Mouse (Mus musculus) right cerebral cortex, postnatal 36 days (tissue): ENCODE results near the gene Usp35.

Experiments
- DNase-seq, 2 experiments: peaks; one replicate each; pipeline ENCODE4 v3.0.0; 2022; ENCODE audit warnings: low spot score in 2 of 2, mixed read lengths in 1 of 2

The Usp35 gene

DNA sequence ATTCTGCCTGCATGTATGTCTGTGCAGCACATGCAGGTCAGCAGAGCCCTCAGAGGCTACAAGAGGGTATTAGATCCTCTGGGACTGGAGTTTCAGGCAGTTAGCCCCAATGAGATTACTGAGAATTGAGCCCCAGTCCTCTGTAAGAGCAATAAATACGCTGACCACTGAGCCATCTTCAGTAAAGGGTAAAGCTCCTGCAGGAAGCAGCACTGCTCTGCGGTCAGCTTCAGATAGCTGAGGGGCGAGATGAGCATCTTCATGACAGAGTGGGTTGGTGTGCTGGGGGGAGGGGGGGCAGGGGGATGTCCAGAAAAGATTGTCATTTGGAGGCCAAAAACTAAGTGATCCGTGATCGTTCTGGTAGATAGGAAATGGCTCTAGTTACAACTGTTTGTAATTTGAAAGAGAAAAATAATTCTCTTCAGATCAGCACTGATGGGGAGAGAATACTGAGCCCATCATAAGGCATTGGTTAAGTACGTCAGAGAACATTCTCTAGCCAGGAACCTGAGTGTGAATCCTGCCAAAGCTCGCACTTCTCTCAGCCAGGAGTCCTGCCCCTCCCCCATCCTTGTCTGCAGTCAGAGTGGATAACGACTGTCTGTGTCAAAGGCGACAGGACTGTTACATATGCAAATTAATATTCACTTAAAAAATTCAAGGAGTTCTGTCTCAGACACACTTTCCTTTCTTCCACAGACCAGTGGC lies 14.4 kb upstream of the Usp35 start:
- no peak for DNase-seq

GRCm38 (mm10) chr7:97345229-97345871 lies 13.5 kb upstream of the Usp35 start:
- peak; percentile 76 to 81 for DNase-seq

DNA sequence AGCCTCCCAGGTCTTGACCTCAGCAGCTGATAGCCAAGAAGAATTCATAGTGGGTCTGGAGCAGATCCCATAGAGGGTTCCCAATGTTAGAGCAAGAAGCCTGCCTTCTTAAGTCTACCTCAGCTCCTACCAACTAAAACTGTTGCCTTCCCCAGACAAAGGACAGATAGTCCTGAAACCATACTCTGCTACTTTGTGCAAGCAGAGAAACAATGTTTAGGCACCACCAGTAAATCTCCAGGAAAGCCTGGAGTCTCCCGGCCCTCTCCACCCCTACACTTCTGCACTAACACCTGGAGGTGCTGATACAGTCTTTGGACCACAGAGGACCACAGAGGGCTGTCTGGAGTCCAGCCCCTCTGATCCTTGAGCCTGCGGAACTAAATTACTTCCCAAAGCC lies 12.8 kb upstream of the Usp35 start:
- DNase-seq: no peak

DNA sequence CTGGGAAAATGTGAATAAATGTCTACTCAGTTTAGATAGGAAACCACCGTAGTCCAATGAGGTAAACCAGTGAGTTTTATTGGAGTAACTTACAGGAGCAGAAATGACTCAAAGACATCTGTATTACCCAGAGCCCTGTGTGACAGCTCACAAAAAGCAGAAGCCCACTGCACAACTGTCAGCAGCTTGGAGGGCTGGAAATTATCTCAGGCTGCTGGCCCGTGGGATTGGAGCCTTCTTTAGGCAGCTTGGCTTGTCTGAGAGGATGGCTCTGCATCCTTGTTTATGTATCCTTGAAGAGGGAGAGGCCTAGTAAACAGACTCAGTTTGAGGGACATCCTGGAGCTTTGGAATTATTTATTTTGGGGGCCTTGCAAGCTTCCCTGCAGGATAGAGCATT lies 11.1 kb upstream of the Usp35 start:
- DNase-seq: no peak

GRCm38 (mm10) chr7:97340907-97341849 lies 9.4 kb upstream of the Usp35 start:
- DNase-seq: no peak

- no peak for DNase-seq
Measured at GRCm38 (mm10) chr7:97339623-97340022, 7.8 kb upstream of the Usp35 start.

- DNase-seq: no peak
Measured at GRCm38 (mm10) chr7:97338593-97338992, 6.8 kb upstream of the Usp35 start.

GRCm38 (mm10) chr7:97336678-97337077 lies 4.9 kb upstream of the Usp35 start:
- DNase-seq: no peak

- no peak for DNase-seq
Measured at GRCm38 (mm10) chr7:97334406-97334805, 2.6 kb upstream of the Usp35 start.

DNA sequence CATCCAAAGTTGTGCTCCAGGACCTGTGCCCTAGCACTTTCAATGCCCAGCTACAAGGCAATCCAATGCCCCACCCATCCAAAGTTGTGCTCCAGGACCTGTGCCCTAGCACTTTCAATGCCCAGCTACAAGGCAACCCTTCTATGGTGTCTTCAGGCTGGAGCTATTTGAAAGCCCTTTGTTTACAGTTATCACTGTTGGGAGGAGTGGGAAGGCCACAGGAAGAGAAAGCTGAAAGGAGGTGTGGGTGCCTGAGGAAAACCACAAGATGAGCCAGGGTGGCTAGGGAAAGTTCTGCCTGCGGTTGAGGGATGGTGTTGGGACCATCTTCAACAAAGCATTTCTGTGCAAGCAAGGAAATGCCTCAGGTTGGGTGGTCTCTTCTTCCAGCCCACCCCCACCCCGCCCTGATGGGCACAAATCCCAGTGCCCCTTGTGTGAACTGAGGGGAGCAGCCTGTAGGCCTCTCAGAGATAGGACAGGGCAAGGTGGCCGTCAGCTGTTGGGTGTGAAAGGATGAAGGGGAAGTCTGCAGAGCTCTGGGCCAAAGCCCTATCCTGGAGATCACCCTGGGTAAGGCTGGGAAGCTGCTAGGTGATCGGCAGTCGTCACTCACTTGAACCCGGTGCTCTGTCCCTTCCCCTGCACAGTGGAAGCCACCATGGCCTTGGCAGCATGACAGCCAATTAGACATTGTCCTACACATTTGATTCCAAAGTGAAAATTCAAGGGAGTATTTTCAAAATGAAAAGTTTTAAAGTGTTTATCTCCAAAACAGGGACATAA lies 1.5 kb upstream of the Usp35 start:
- DNase-seq: no peak

DNA sequence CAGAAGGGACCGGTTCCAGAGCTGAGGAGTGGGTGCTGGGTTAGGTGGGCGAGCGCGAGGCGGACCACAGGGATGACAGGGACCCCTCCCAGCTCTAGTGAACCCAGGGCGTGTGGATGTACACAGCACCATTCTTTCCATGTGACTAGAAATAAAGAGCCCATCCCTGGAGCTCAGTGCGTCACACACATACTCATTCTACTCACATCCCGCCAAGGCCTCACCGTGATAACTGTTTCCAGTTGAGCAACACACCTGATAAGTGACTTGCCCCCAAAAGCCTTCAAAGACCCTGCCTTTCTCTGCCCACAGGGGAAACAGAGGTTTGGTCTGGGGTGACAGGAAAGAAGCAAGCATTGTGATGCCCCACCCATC lies 834 bp upstream of the Usp35 start:
- no peak for DNase-seq

DNA sequence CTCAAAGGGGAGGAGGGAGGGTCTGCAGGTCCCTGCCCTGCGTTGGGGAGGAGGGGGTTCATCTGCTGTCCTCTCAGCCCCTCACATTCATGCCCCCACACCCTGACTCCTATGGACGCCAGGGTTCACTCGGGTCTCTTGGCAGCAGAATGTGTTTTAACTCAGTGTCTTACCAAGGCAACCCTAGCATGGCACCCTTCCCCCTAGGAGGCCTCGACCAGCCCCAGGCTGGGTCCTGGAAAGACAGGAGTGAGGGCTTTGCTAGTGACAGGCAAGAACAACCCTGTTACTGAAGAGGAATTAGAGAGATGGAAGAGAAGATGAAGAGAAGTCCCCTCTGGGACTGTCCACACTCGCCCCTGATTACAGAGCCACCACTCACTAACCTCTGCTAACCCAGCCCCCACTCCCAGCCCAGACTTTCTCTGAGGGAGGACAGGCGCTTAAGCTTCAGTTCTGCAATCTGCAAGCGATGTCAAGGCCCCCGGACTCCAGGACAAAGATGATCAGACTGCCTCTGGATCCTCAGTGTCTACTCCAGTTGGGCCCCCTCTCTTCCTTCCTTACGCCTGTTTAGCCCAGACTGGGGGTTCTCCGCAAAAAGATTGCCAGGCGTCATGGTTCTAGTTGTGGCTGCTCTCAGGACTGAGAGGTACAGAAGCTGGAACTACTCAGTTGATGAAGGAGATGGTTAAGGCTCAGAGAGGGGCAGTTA lies 732 bp downstream of the Usp35 start:
- no peak for DNase-seq

DNA sequence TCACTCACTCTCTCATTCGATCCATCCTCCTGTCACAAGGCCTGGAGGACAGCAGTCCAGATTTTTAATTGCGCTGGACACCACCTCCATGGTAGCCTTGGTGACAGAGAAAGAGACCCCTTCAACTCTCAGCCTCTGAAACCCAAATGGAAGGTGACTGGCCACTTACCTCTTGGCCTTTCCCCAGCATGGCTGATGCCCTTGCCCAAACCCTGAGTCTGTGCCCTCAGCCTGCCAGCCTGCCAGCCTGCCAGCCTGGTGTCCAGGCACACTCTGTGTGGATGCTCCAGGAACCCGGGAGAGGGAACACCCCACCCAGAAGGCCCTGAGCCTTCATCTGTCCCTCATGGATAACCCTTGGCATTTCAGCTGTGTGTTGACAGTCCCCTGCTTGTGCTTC lies 2.1 kb downstream of the Usp35 start:
- DNase-seq: no peak

- DNase-seq: no peak
Measured at GRCm38 (mm10) chr7:97328891-97329588, 2.8 kb downstream of the Usp35 start.

GRCm38 (mm10) chr7:97327376-97327775 lies 4.4 kb downstream of the Usp35 start:
- DNase-seq: no peak

GRCm38 (mm10) chr7:97325156-97325985 lies 6.4 kb downstream of the Usp35 start:
- peak in 1 of 2 experiments; percentile 54 for DNase-seq

DNA sequence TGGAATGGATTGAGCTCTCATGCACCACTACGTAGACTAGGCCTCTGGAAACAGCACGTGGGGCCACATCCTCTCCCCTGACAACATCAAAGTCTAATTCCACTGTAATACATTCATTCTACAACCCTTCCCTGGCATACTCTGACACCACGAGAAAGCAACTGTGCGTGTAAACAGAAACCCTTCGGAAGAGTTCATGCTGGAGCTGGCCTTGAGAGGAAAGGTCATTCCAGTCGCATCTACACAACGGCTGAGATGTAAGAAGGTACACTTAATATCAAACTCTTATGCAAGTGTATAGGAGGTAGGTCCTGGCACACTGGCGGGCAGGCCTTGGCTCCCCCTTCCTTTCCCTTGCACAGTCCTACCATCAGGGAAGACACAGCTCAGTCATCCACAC lies 7.5 kb downstream of the Usp35 start:
- no peak for DNase-seq

- no peak for DNase-seq
Measured at GRCm38 (mm10) chr7:97317706-97318105, 14.1 kb downstream of the Usp35 start.

DNA sequence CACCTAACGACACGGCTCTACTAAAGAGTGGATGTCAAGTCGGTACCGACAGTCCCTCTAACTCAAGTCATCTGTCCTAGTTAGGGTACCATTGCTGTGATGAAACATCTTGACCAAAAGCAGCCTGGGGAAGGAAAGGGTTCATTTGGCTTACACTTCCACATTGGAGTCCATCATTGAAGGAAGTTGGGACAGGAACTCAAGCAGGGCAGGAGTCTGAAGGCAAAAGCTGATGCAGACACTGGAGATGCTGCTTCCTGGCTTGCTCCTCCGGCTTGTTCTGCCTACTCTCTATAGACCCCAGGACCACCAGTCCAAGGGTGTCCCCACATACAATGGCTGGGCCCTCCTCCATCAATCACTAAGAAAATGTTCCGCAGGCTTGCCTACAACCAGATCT lies 16.2 kb downstream of the Usp35 start:
- DNase-seq: no peak

- DNase-seq: no peak
Measured at GRCm38 (mm10) chr7:97314646-97315045, 17.2 kb downstream of the Usp35 start.
